Mouse (Mus musculus): Measurements from ENCODE around the gene Calm4.

GRCm38 (mm10) chr13:3866355-3867052 is 28.9 kb downstream of the Calm4 start:
- TF ChIP-seq CTCF (IDR thresholded peaks at IDR 0.05; ENCODE audit: low read depth) = no peak
- no peak for TF ChIP-seq EP300 (optimal IDR thresholded peaks at IDR 0.05)
